Mouse (Mus musculus) cerebellum, adult (tissue): ENCODE results near the gene Rb1.
A peak's percentile ranks its signal among the peaks of the same experiment; 100 is the strongest.

Experiments used
- ATAC-seq: cut with Nextera tagmentation; 2 replicates; pipeline ENCODE4 v1.9.2; 2017; ENCODE audit warnings: mild to moderate bottlenecking, moderate library complexity, mixed read lengths; ENCODE audit not compliant: insufficient number of reproducible peaks, low FRiP score, low TSS enrichment

The Rb1 gene

GRCm38 (mm10) chr14:73336316-73337080 lies 10.9 kb upstream of the Rb1 start:
- ATAC-seq = no peak

- no peak for ATAC-seq
These were observed 9.5 kb upstream of the Rb1 start for GRCm38 (mm10) chr14:73334926-73335805.

- no peak for ATAC-seq
These were observed 8.3 kb upstream of the Rb1 start for GRCm38 (mm10) chr14:73333880-73334279.

GRCm38 (mm10) chr14:73331386-73331785 lies 5.8 kb upstream of the Rb1 start:
- ATAC-seq = no peak

GRCm38 (mm10) chr14:73329871-73330270 lies 4.2 kb upstream of the Rb1 start:
- no peak for ATAC-seq

GRCm38 (mm10) chr14:73326511-73326910 lies 889 bp upstream of the Rb1 start:
- no peak for ATAC-seq

GRCm38 (mm10) chr14:73324634-73325455 lies 777 bp downstream of the Rb1 start:
- ATAC-seq = peak; percentile 50

- ATAC-seq = no peak
These were observed 1.7 kb downstream of the Rb1 start for GRCm38 (mm10) chr14:73323965-73324364.

- no peak for ATAC-seq
These were observed 3.5 kb downstream of the Rb1 start for GRCm38 (mm10) chr14:73322142-73322541.

GRCm38 (mm10) chr14:73316933-73317332 lies 8.7 kb downstream of the Rb1 start:
- no peak for ATAC-seq

GRCm38 (mm10) chr14:73313864-73314263 lies 11.8 kb downstream of the Rb1 start:
- ATAC-seq = no peak

- no peak for ATAC-seq
These were observed 12.2 kb downstream of the Rb1 start for GRCm38 (mm10) chr14:73313396-73313795.

- no peak for ATAC-seq
These were observed 12.7 kb downstream of the Rb1 start for GRCm38 (mm10) chr14:73312909-73313308.

GRCm38 (mm10) chr14:73307490-73307889 lies 18.1 kb downstream of the Rb1 start:
- no peak for ATAC-seq

GRCm38 (mm10) chr14:73303193-73303592 lies 22.4 kb downstream of the Rb1 start:
- ATAC-seq = no peak

GRCm38 (mm10) chr14:73301856-73302255 lies 23.8 kb downstream of the Rb1 start:
- no peak for ATAC-seq

GRCm38 (mm10) chr14:73295512-73295911 lies 30.1 kb downstream of the Rb1 start:
- ATAC-seq = no peak

GRCm38 (mm10) chr14:73293616-73294015 lies 32.0 kb downstream of the Rb1 start:
- ATAC-seq = no peak

- no peak for ATAC-seq
These were observed 33.2 kb downstream of the Rb1 start for GRCm38 (mm10) chr14:73292434-73292833.

- no peak for ATAC-seq
These were observed 35.7 kb downstream of the Rb1 start for GRCm38 (mm10) chr14:73289915-73290314.

- no peak for ATAC-seq
These were observed 44.6 kb downstream of the Rb1 start for GRCm38 (mm10) chr14:73280996-73281395.
